Mouse (Mus musculus): Measurements from ENCODE around the gene Tnnt3.

Gene Tnnt3

GRCm38 (mm10) chr7:142561856-142562404, 63.3 kb downstream of the Tnnt3 start:
- no peak for DNase-seq (ENCODE audit: low read depth, low spot score)

- DNase-seq (ENCODE audit: low read depth, low spot score): no peak
Observed at GRCm38 (mm10) chr7:142563168-142563567, 64.5 kb downstream of the Tnnt3 start.

GRCm38 (mm10) chr7:142564955-142565643, 66.5 kb downstream of the Tnnt3 start:
- DNase-seq (ENCODE audit: low read depth, low spot score): no peak
